Mouse (Mus musculus): ENCODE data around the gene Acacb. TPM values are rescaled to one million over a fixed set of nuclear protein-coding genes. Genes with fewer than 3 reads are reported as not detected.

Gene Acacb
- polyA plus RNA-seq, 1 experiment from 2014 or later = 1.7 TPM

DNA sequence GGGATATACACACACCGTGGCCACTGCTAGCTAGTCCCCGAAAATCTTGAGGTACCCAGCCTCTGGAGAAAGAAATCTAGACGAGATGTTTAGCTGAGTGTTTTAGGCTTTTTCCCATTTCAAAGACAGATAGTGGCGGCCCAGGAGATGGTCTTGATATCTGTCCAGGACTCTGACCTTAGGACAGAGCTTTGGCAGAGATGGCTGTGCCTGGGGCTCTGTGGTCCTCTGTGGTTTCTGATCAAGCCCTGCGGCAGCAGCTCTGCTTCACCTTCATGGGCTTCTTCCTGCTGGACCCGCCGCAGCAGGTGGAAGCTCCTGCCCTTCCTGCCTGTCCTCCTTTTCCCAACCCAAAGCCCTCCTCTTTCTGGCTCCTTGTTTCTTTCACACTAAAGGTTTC lies 24.0 kb downstream of the Acacb start:
- Histone ChIP-seq H3K4me3 (ENCODE audit: low read depth, low read length) (no peak overlapping the region), H3K27me3 (ENCODE audit: control insufficient read depth, insufficient read depth, low read length) (no peaks in the 10 kb centered on the region), H3K9ac (ENCODE audit: low read length) (no peak overlapping the region), H3K4me2 (no peak overlapping the region), H3K4me1 (ENCODE audit: control insufficient read depth, insufficient read depth, low read length) (no peaks in the 10 kb centered on the region), H3K36me3 (ENCODE audit: control insufficient read depth, insufficient read depth, low read length) (no peaks in the 10 kb centered on the region), H3K9me3 (ENCODE audit: control insufficient read depth, low read length) (no peaks in the 10 kb centered on the region), H3K27ac (ENCODE audit: low read depth, low read length) (no peak overlapping the region)
- WGBS = 85% methylated on average over 7 of the region's 7 CpGs
- no peak for DNase-seq (ENCODE audit: low spot score, missing footprints)
- no peak for ATAC-seq (ENCODE audit: low FRiP score)

- H3K9me3 ChIP-seq (ENCODE audit: control insufficient read depth, low read length) = no peaks in the 10 kb centered on the region
- H3K4me3 ChIP-seq (ENCODE audit: low read depth, low read length) = no peak overlapping the region
- no peaks in the 10 kb centered on the region for H3K36me3 ChIP-seq (ENCODE audit: control insufficient read depth, insufficient read depth, low read length)
- peaks cover 9% of the 10 kb centered on the region; the same call in 1 of the 2 replicates for H3K4me1 ChIP-seq (ENCODE audit: control insufficient read depth, insufficient read depth, low read length)
- DNase-seq (ENCODE audit: low spot score, missing footprints) (no peak), ATAC-seq (ENCODE audit: low FRiP score) (no peak)
- H3K27ac ChIP-seq (ENCODE audit: low read depth, low read length) = no peak overlapping the region
- H3K9ac ChIP-seq (ENCODE audit: low read length) = no peak overlapping the region
- no peak overlapping the region for H3K4me2 ChIP-seq
- WGBS = 90% methylated on average over 3 of the region's 3 CpGs
- H3K27me3 ChIP-seq (ENCODE audit: control insufficient read depth, insufficient read depth, low read length) = no peaks in the 10 kb centered on the region
Observed at GRCm38 (mm10) chr5:114172936-114173335, 26.6 kb downstream of the Acacb start.

DNA sequence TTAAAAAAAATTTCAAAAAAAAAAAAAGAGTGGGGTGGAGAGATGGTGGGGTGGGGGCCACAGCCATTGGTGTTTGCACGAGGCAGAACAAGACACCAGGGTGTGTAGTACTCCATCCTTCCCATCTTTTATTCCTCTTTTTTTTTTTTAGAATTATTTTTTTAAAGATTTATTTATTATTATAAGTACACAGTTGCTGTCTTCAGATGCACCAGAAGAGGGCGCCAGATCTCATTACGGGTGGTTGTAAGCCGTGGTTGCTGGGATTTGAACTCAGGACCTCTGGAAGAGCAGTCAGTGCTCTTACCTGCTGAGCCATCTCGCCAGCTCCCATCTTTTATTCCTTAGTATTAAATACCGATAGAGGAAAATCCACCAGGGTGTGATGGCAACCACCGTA lies 27.1 kb downstream of the Acacb start:
- WGBS = 74% methylated on average over 7 of the region's 7 CpGs
- no peak overlapping the region for H3K4me2 ChIP-seq

GRCm38 (mm10) chr5:114173877-114174581 lies 27.7 kb downstream of the Acacb start:
- Histone ChIP-seq H3K27me3 (ENCODE audit: control insufficient read depth, insufficient read depth, low read length) (no peaks in the 10 kb centered on the region), H3K36me3 (ENCODE audit: control insufficient read depth, insufficient read depth, low read length) (no peaks in the 10 kb centered on the region), H3K4me1 (ENCODE audit: control insufficient read depth, insufficient read depth, low read length) (peaks cover 9% of the 10 kb centered on the region; the same call in 1 of the 2 replicates), H3K27ac (ENCODE audit: low read depth, low read length) (no peak overlapping the region), H3K9ac (ENCODE audit: low read length) (no peak overlapping the region), H3K9me3 (ENCODE audit: control insufficient read depth, low read length) (no peaks in the 10 kb centered on the region), H3K4me2 (no peak overlapping the region), H3K4me3 (ENCODE audit: low read depth, low read length) (no peak overlapping the region)
- DNase-seq (ENCODE audit: low spot score, missing footprints) (no peak), ATAC-seq (ENCODE audit: low FRiP score) (no peak)
- 36% methylated on average over 16 of the region's 16 CpGs for WGBS

More for the DNA sequence above, 27.1 kb downstream of the Acacb start:
- ATAC-seq (ENCODE audit: low FRiP score) (no peak), DNase-seq (ENCODE audit: low spot score, missing footprints) (no peak)
- Histone ChIP-seq H3K27me3 (ENCODE audit: control insufficient read depth, insufficient read depth, low read length) (no peaks in the 10 kb centered on the region), H3K36me3 (ENCODE audit: control insufficient read depth, insufficient read depth, low read length) (no peaks in the 10 kb centered on the region), H3K9me3 (ENCODE audit: control insufficient read depth, low read length) (no peaks in the 10 kb centered on the region), H3K4me1 (ENCODE audit: control insufficient read depth, insufficient read depth, low read length) (peaks cover 9% of the 10 kb centered on the region; the same call in 1 of the 2 replicates), H3K4me3 (ENCODE audit: low read depth, low read length) (no peak overlapping the region), H3K9ac (ENCODE audit: low read length) (no peak overlapping the region), H3K27ac (ENCODE audit: low read depth, low read length) (no peak overlapping the region)

- peak; percentile 96 for DNase-seq (ENCODE audit: low spot score, missing footprints)
- WGBS = 15% methylated on average over 16 of the region's 16 CpGs
- H3K4me1 ChIP-seq (ENCODE audit: control insufficient read depth, insufficient read depth, low read length) = peaks cover 9% of the 10 kb centered on the region; the same call in 1 of the 2 replicates
- no peaks in the 10 kb centered on the region for H3K9me3 ChIP-seq (ENCODE audit: control insufficient read depth, low read length)
- H3K27me3 ChIP-seq (ENCODE audit: control insufficient read depth, insufficient read depth, low read length) = no peaks in the 10 kb centered on the region
- no peak overlapping the region for H3K4me3 ChIP-seq (ENCODE audit: low read depth, low read length)
- H3K4me2 ChIP-seq = no peak overlapping the region
- no peak overlapping the region for H3K9ac ChIP-seq (ENCODE audit: low read length)
- ATAC-seq (ENCODE audit: low FRiP score) = no peak
- no peaks in the 10 kb centered on the region for H3K36me3 ChIP-seq (ENCODE audit: control insufficient read depth, insufficient read depth, low read length)
- H3K27ac ChIP-seq (ENCODE audit: low read depth, low read length) = no peak overlapping the region
Observed at GRCm38 (mm10) chr5:114174639-114175038, 28.3 kb downstream of the Acacb start.

- peak overlapping the region; percentile 67 for H3K4me2 ChIP-seq
- H3K9ac ChIP-seq (ENCODE audit: low read length) = peak overlapping the region; percentile 40
- WGBS = under 1% methylated on average over 24 of the region's 26 CpGs
- peaks cover 9% of the 10 kb centered on the region; the same call in 1 of the 2 replicates for H3K4me1 ChIP-seq (ENCODE audit: control insufficient read depth, insufficient read depth, low read length)
- DNase-seq (ENCODE audit: low spot score, missing footprints) (peak; percentile 98), ATAC-seq (ENCODE audit: low FRiP score) (peak; percentile 91)
- H3K36me3 ChIP-seq (ENCODE audit: control insufficient read depth, insufficient read depth, low read length) = no peaks in the 10 kb centered on the region
- H3K27me3 ChIP-seq (ENCODE audit: control insufficient read depth, insufficient read depth, low read length) = no peaks in the 10 kb centered on the region
- H3K27ac ChIP-seq (ENCODE audit: low read depth, low read length) = no peak overlapping the region
- no peaks in the 10 kb centered on the region for H3K9me3 ChIP-seq (ENCODE audit: control insufficient read depth, low read length)
- peak overlapping the region; percentile 37 for H3K4me3 ChIP-seq (ENCODE audit: low read depth, low read length)
Observed at GRCm38 (mm10) chr5:114175596-114176171, 29.3 kb downstream of the Acacb start.

- Histone ChIP-seq H3K4me2 (no peak overlapping the region), H3K4me3 (ENCODE audit: low read depth, low read length) (no peak overlapping the region)
- WGBS = 58% methylated on average over 8 of the region's 8 CpGs
Observed at GRCm38 (mm10) chr5:114176548-114177400, 30.4 kb downstream of the Acacb start.

GRCm38 (mm10) chr5:114177966-114178719 lies 31.8 kb downstream of the Acacb start:
- WGBS = 81% methylated on average over 4 of the region's 4 CpGs
- DNase-seq (ENCODE audit: low spot score, missing footprints) (no peak), ATAC-seq (ENCODE audit: low FRiP score) (no peak)
- Histone ChIP-seq H3K4me2 (no peak overlapping the region), H3K27ac (ENCODE audit: low read depth, low read length) (no peak overlapping the region), H3K36me3 (ENCODE audit: control insufficient read depth, insufficient read depth, low read length) (no peaks in the 10 kb centered on the region), H3K27me3 (ENCODE audit: control insufficient read depth, insufficient read depth, low read length) (no peaks in the 10 kb centered on the region), H3K4me1 (ENCODE audit: control insufficient read depth, insufficient read depth, low read length) (peaks cover 9% of the 10 kb centered on the region; the same call in 1 of the 2 replicates), H3K9me3 (ENCODE audit: control insufficient read depth, low read length) (no peaks in the 10 kb centered on the region), H3K4me3 (ENCODE audit: low read depth, low read length) (no peak overlapping the region), H3K9ac (ENCODE audit: low read length) (no peak overlapping the region)

More at GRCm38 (mm10) chr5:114176548-114177400, 30.4 kb downstream of the Acacb start:
- Histone ChIP-seq H3K36me3 (ENCODE audit: control insufficient read depth, insufficient read depth, low read length) (no peaks in the 10 kb centered on the region), H3K27ac (ENCODE audit: low read depth, low read length) (no peak overlapping the region), H3K27me3 (ENCODE audit: control insufficient read depth, insufficient read depth, low read length) (no peaks in the 10 kb centered on the region), H3K9me3 (ENCODE audit: control insufficient read depth, low read length) (no peaks in the 10 kb centered on the region), H3K4me1 (ENCODE audit: control insufficient read depth, insufficient read depth, low read length) (peaks cover 9% of the 10 kb centered on the region; the same call in 1 of the 2 replicates), H3K9ac (ENCODE audit: low read length) (no peak overlapping the region)
- ATAC-seq (ENCODE audit: low FRiP score) = no peak
- DNase-seq (ENCODE audit: low spot score, missing footprints) = no peak

Data from midbrain, embryonic 11.5 days (tissue).